Mouse (Mus musculus): ENCODE measurements at regions not wholly inside any gene's neighbourhood (a gene's known extent, or its start where the extent isn't known, plus 50 kb on each side); places are given as distances from the start of the nearest gene placed in this dataset.

DNA sequence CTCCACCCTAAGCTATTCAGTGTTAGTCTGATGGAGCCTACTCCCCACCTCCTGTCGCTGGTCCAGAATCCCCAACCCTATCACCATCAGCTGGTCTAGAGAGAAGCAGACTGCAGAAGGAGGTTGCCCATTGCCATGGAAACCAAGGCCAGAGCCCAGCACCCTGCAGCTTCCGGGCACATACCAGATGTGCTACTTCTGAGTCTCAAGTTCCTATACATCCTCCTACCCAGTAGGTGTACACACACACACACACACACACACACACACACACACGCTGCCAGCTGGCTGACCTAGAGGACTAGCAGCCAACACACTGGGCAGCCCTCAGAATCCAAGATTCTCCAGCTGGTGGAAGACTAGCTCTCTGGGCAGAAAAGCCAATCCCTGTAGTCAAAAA, 68.9 kb upstream of the Disp3 start:
- TF ChIP-seq POLR2A (IDR thresholded peaks at IDR 0.05; ENCODE audit: control insufficient read depth, low read depth, low read length) (no peak), CTCF (IDR thresholded peaks at IDR 0.05; ENCODE audit: control insufficient read depth, insufficient read depth, insufficient replicate concordance, low read depth, low read length) (no peak)

All from testis, adult 2 months (tissue).